Mouse (Mus musculus): ENCODE measurements around the gene Ldlrad1. TPM values are rescaled to one million over a fixed set of nuclear protein-coding genes. Genes with fewer than 3 reads are reported as not detected.

Ldlrad1 gene
- polyA plus RNA-seq, 1 experiment = 0.10 TPM

DNA sequence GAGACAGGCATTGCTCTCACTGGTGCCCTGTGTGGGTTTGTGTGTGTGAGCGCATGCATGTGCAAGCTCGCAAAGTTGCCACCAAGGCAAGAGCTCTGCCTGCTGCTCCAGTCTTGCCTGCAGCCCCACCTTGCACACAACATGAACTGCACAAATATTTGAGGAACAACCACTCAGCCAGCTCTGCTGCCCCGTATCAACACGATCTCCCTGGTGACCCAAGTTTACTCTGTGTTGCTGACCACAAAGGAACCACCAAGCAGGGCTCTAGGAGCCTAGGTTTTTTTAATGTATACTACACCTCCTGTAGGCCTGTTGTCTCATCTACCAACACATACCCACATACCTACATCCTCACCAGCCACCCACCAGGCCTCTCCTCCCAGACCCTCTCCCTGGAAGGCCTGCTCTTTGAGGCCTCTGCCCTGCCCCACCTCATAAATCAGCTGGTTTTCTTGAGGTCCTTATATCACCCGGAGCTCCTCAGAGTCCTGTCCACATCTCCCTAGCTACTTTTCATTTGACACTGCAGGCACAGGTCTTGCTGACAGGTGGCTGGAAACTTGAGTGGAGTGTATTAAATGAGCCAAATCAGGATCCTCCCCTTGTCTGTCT lies 1.6 kb downstream of the Ldlrad1 start:
- DNase-seq (ENCODE audit: extremely low spot score in 1 of 2, low spot score in 1 of 2) = no peak

DNA sequence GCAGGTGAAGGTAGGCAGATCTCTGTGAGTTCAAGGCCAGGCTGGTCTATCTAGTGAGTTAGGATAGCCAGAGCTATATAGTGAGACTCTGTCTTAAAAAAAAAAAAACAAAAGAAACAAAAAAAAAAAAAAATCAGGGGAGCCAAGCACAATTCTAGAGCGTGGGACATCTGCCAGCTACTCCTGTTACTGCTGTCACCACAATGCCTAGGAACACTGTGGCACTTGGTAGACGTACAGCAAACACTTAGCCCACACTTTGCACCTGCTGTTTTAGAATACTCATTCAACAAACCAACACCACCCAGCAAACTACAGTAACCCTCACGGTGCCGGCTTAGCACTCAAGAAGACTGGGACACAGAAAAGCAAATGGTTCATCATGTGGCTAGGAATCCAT lies 2.5 kb downstream of the Ldlrad1 start:
- peak; percentile 10 to 25 for DNase-seq (ENCODE audit: extremely low spot score in 1 of 2, low spot score in 1 of 2)

- no peak for DNase-seq (ENCODE audit: extremely low spot score in 1 of 2, low spot score in 1 of 2)
These were observed 3.0 kb downstream of the Ldlrad1 start for GRCm38 (mm10) chr4:107211936-107212335.

DNA sequence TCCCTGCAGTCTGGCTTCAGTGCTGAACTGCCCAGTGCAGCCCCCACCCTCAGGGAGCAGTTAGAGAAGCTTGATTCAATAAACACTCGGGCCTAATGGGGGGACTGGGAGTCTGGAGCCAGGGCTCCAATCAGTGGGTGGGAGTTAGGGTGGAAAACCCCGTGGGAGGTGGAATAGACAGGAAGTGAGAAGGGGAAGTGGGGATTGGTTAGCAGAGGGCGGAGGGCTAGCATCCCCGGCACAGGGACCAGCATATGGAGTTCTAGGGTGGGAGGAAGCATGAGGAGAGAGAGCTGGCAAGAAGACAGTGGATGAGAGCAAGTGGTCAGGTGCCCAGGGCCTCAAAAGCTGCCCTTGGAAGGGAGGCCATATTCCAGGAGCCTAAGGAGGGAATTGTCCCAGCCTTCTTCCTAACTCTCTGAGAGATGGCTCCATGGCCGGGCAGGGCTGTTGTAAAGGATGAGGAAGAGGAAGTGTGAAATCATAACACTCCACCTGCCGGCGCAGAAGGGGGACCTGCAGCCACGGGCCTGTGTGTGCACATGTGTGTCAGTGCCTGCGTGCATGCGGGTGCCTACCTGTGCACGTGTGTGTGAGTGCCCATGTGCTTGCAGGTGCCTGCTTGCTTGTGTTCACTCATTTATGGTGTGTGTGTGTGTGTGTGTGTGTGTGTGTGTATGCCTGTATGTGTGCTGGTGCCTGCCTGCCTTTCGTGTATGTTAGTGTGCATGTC lies 4.5 kb downstream of the Ldlrad1 start:
- DNase-seq (ENCODE audit: extremely low spot score in 1 of 2, low spot score in 1 of 2) = no peak

DNA sequence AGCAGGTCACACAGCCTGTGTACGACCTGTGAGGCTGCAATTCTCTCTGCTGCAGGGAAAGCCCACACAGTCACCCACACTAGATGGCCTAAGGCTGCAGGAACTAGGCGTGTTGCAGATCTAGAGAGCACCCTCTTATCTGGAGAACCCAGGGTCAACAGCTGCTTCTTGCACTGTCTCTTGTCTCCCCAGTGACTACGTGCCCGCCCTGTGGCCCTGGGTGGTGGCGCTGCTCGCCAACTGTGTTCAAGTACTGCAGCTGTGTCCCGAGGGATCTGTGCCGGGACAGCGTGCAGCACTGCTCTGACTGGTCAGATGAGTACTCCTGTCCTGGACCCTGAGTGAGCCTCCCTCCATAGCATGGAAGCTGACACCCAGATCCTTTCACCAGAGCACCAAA lies 8.6 kb downstream of the Ldlrad1 start:
- no peak for DNase-seq (ENCODE audit: extremely low spot score in 1 of 2, low spot score in 1 of 2)

- DNase-seq (ENCODE audit: extremely low spot score in 1 of 2, low spot score in 1 of 2) = no peak
These were observed 12.5 kb downstream of the Ldlrad1 start for GRCm38 (mm10) chr4:107221524-107221923.

- DNase-seq (ENCODE audit: extremely low spot score in 1 of 2, low spot score in 1 of 2) = no peak
These were observed 14.5 kb downstream of the Ldlrad1 start for GRCm38 (mm10) chr4:107223225-107224204.

GRCm38 (mm10) chr4:107226313-107226712 lies 17.3 kb downstream of the Ldlrad1 start:
- no peak for DNase-seq (ENCODE audit: extremely low spot score in 1 of 2, low spot score in 1 of 2)

- DNase-seq (ENCODE audit: extremely low spot score in 1 of 2, low spot score in 1 of 2) = no peak
These were observed 23.2 kb downstream of the Ldlrad1 start for GRCm38 (mm10) chr4:107232219-107232618.

GRCm38 (mm10) chr4:107238253-107238652 lies 29.3 kb downstream of the Ldlrad1 start:
- DNase-seq (ENCODE audit: extremely low spot score in 1 of 2, low spot score in 1 of 2) = no peak

DNA sequence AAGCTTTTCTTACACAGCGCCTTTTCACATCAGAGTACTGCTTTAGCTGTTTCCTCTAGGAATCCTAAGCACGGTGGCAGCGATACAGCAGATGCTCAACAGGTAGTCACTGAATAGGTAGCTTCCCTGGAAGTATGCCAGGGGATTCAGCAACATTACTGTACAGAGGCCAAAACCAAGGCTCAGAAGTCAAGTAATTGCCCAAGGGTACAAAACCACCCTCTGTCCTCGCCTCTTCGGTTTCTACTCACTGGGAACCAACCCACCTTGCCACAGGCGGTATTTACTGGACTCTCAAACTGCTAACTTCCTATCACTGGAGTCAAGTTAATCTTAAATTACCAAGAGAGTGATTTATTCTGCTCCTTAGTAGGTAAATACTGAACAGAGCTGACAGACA lies 31.2 kb downstream of the Ldlrad1 start:
- DNase-seq (ENCODE audit: extremely low spot score in 1 of 2, low spot score in 1 of 2) = no peak

GRCm38 (mm10) chr4:107243365-107244333 lies 34.7 kb downstream of the Ldlrad1 start:
- DNase-seq (ENCODE audit: extremely low spot score in 1 of 2, low spot score in 1 of 2) = no peak

DNA sequence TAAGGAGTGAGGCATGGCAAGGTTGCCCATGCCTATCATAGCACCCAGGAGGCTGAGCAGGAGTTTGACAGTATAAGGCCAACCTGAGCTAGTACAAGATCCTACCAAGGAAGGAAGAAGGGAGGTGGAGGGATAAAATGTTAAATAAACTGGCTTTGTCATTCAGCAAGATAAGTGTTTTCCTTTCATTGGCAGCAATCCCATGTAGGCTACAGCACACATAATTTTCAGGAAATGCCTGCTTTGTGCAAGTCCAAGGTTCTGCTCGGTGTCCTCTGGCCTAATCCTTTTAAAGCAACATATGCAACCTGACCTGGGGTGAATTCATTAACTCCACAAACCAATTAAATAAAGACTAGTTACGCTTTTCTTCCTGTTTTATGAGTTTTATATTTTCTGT lies 36.4 kb downstream of the Ldlrad1 start:
- DNase-seq (ENCODE audit: extremely low spot score in 1 of 2, low spot score in 1 of 2) = no peak

GRCm38 (mm10) chr4:107246040-107246439 lies 37.1 kb downstream of the Ldlrad1 start:
- no peak for DNase-seq (ENCODE audit: extremely low spot score in 1 of 2, low spot score in 1 of 2)

DNA sequence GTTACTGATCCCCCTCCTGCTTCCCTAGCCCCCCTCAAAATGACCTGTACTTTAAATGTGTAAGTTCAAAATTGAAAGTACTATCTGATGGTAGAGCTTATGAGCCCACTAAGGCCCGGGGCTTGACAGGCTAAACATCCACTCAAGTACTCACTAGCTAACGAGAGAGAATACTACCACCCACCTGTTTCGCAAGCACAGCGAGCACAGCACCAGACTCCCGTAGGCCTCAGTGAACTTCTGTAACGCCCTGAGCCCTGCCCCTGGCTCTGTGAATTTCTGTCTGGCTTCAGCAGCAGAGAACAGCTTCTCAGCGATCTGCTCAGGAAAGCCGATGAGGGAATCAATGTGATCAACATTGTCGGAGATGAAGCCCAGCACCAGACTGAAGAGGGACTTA lies 38.1 kb downstream of the Ldlrad1 start:
- no peak for DNase-seq (ENCODE audit: extremely low spot score in 1 of 2, low spot score in 1 of 2)

GRCm38 (mm10) chr4:107248061-107248460 lies 39.1 kb downstream of the Ldlrad1 start:
- no peak for DNase-seq (ENCODE audit: extremely low spot score in 1 of 2, low spot score in 1 of 2)

DNA sequence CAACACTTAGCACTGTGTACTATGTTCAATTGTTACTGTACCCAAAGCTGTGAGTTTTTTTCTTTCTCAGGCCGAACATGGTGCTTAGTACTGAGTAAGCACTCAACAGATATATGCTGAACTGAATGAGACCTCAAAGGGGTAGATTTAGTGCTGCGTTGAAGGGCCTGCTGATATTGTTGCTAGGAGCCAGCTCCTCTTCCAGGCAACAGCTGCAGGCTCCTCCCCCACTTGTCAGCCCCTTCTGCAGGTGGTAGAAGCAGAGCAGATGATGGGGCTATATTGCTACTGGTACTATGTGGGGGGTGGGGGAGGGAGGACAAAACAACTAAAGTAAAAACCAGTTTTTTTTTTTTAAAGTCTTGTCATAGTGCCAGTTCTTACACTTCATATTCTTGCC lies 40.5 kb downstream of the Ldlrad1 start:
- no peak for DNase-seq (ENCODE audit: extremely low spot score in 1 of 2, low spot score in 1 of 2)

DNA sequence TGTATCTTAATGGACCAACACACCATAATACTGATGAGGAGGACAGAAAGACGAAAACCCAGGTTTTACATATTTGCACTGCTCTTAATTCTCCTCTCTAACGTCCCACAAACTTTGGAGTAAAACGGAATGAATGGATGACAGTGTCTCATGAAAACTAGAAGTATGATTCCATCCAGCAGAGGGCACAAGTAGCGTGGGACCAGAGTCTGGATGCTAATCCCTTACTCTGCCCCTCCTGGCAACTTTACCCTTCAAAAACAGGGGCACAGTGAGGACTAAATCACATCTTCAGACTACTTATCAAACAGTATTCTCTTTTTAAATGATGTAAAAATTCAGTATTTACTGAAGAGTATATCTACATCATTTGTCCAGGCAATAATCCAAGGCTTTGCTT lies 41.5 kb downstream of the Ldlrad1 start:
- peak in 1 of 2 experiments; percentile 74 for DNase-seq (ENCODE audit: extremely low spot score in 1 of 2, low spot score in 1 of 2)

- no peak for DNase-seq (ENCODE audit: extremely low spot score in 1 of 2, low spot score in 1 of 2)
These were observed 43.5 kb downstream of the Ldlrad1 start for GRCm38 (mm10) chr4:107252522-107252921.

All from frontal cortex, adult 2 months (tissue).